Mouse (Mus musculus): Measurements from ENCODE around the gene Car4.

GRCm38 (mm10) chr11:84968775-84969174 is 11.2 kb downstream of the Car4 start:
- no peak for TF ChIP-seq CTCF (IDR thresholded peaks at IDR 0.05; ENCODE audit: low read depth)
- no peak for TF ChIP-seq EP300 (IDR thresholded peaks at IDR 0.05; ENCODE audit: low read depth)
